Mouse (Mus musculus) WW6 (cell line): ENCODE data around the gene Aldh3b2.

ENCODE experiments used
- DNase-seq: peaks from one replicate; pipeline ENCODE4 v3.0.0-alpha.2; 2013; ENCODE audit warnings: low read depth, low spot score

Aldh3b2 gene

GRCm38 (mm10) chr19:3988066-3988465 is 15.9 kb downstream of the Aldh3b2 start:
- DNase-seq = no peak

GRCm38 (mm10) chr19:3988750-3989149 is 16.6 kb downstream of the Aldh3b2 start:
- no peak for DNase-seq

- DNase-seq = no peak
These were observed 18.7 kb downstream of the Aldh3b2 start for GRCm38 (mm10) chr19:3990804-3991203.

- no peak for DNase-seq
These were observed 19.4 kb downstream of the Aldh3b2 start for GRCm38 (mm10) chr19:3991562-3991961.

GRCm38 (mm10) chr19:3991966-3992365 is 19.8 kb downstream of the Aldh3b2 start:
- no peak for DNase-seq

GRCm38 (mm10) chr19:3992416-3992815 is 20.3 kb downstream of the Aldh3b2 start, which contains the start of gene Tbx10:
Gene Tbx10 (plus strand): TSS chr19:3992752.
- DNase-seq = no peak

GRCm38 (mm10) chr19:3994932-3995331 is 22.8 kb downstream of the Aldh3b2 start:
- no peak for DNase-seq

GRCm38 (mm10) chr19:3995505-3995904 is 23.4 kb downstream of the Aldh3b2 start:
- no peak for DNase-seq

GRCm38 (mm10) chr19:3996106-3996505 is 24.0 kb downstream of the Aldh3b2 start:
- no peak for DNase-seq

GRCm38 (mm10) chr19:3996747-3997146 is 24.6 kb downstream of the Aldh3b2 start:
- DNase-seq = no peak

GRCm38 (mm10) chr19:3997231-3997630 is 25.1 kb downstream of the Aldh3b2 start:
- DNase-seq = no peak

GRCm38 (mm10) chr19:3998335-3998734 is 26.2 kb downstream of the Aldh3b2 start:
- DNase-seq = no peak

- DNase-seq = no peak
These were observed 27.1 kb downstream of the Aldh3b2 start for GRCm38 (mm10) chr19:3999121-3999730.

GRCm38 (mm10) chr19:4000119-4000900 is 28.2 kb downstream of the Aldh3b2 start, which contains the start of the genes Nudt8 and Gm49405:
Gene Nudt8 (plus strand): TSS chr19:4000580.
Gene Gm49405 (plus strand): TSS chr19:4000626.
- peak; percentile 90 for DNase-seq

- no peak for DNase-seq
These were observed 28.9 kb downstream of the Aldh3b2 start for GRCm38 (mm10) chr19:4000949-4001525.

GRCm38 (mm10) chr19:4001752-4002151 is 29.6 kb downstream of the Aldh3b2 start:
- no peak for DNase-seq

- DNase-seq = no peak
These were observed 31.0 kb downstream of the Aldh3b2 start, which contains the start of gene Doc2g for GRCm38 (mm10) chr19:4003112-4003511. Gene Doc2g (plus strand): TSS chr19:4003313.

- no peak for DNase-seq
These were observed 31.5 kb downstream of the Aldh3b2 start for GRCm38 (mm10) chr19:4003641-4004040.

GRCm38 (mm10) chr19:4004331-4004730 is 32.2 kb downstream of the Aldh3b2 start:
- no peak for DNase-seq

GRCm38 (mm10) chr19:4005091-4005490 is 33.0 kb downstream of the Aldh3b2 start:
- DNase-seq = no peak

GRCm38 (mm10) chr19:4005971-4006370 is 33.8 kb downstream of the Aldh3b2 start:
- DNase-seq = no peak

GRCm38 (mm10) chr19:4011086-4011485 is 39.0 kb downstream of the Aldh3b2 start:
- DNase-seq = no peak
